Mouse (Mus musculus) stomach, postnatal 0 days (tissue): ENCODE measurements at regions not wholly inside any gene's neighbourhood (a gene's known extent, or its start where the extent isn't known, plus 50 kb on each side); places are given as distances from the start of the nearest gene placed in this dataset.

ENCODE experiments used
- CTCF ChIP-seq: IDR thresholded peaks from 2 replicates; pipeline ENCODE4 v1.5.1; 2016; ENCODE audit warnings: antibody characterized with exemption, low read depth, mild to moderate bottlenecking, moderate library complexity
- EP300 ChIP-seq: optimal IDR thresholded peaks from 2 replicates; pipeline ENCODE3; 2016; ENCODE audit warnings: antibody characterized with exemption

DNA sequence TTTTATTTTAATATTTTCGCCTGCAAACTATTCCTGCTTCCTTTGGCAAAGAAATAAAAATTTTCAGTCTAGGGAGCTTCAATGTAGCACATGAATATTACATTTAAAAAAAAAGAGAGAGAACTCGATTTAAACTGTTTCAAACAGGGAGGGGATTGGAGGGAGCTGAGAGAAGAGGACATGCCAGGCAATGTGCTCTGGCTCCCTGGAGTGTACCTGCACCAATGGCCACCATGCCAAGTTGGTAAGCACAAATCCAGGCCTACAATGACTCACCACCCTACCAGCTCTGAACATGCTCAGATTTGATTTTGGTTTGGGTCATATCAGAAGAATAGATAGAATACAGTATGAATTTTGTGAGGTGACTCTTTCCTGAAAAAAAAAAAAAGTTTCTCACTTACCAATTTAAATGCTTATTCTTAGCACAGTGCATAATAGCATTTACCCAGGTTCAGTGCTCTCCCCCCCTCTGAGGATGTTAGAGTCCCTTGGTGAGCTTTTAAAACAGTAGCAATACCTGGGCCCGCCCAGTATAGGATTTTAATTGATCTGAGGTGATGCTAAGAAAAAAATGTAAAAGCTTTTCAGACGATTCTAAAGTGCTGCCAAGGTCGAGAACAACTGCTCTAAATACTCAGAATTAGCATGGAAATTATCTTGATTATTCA lies 80.5 kb upstream of the Mdfic start:
- no peak for TF ChIP-seq CTCF
- TF ChIP-seq EP300 = no peak
